Mouse (Mus musculus) stomach, embryonic 14.5 days (tissue): ENCODE data around the gene Naalad2. TPM values are rescaled to one million over a fixed set of nuclear protein-coding genes. Genes with fewer than 3 reads are reported as not detected.
"Not testable (repeated sequence)": the region's sequence is repeated elsewhere in the genome, so short reads cannot be mapped to it uniquely, and the experiment has no call there.

Experiments used
- ATAC-seq: fragments of 200-750 bp; cut with Nextera tagmentation; 2 replicates; pipeline ENCODE4 v1.8.0; 2017; ENCODE audit warnings: low read depth, moderate TSS enrichment; ENCODE audit not compliant: insufficient number of reproducible peaks, insufficient read depth, low FRiP score
- H3K27ac ChIP-seq: fragments of 300-500 bp; sonication (generic); 2 replicates; pipeline ENCODE4 v1.5.1; 2014; ENCODE audit warnings: mild to moderate bottlenecking, low read length, moderate library complexity, mixed read lengths
- H3K27me3 ChIP-seq: fragments of 300-500 bp; sonication (generic); 2 replicates; pipeline ENCODE4 v1.6.1; 2014; ENCODE audit warnings: low read length, control low read depth, mixed read lengths; ENCODE audit not compliant: control insufficient read depth, insufficient read depth
- H3K36me3 ChIP-seq: fragments of 300-500 bp; sonication (generic); 2 replicates; pipeline ENCODE4 v1.6.1; 2014; ENCODE audit warnings: mild to moderate bottlenecking, control low read depth, low read length, moderate library complexity, mixed read lengths; ENCODE audit not compliant: control insufficient read depth, insufficient read depth
- H3K4me1 ChIP-seq: fragments of 300-500 bp; sonication (generic); 2 replicates; pipeline ENCODE4 v1.6.1; 2014; ENCODE audit warnings: low read length, control low read depth, mixed read lengths; ENCODE audit not compliant: control insufficient read depth, insufficient read depth
- H3K4me2 ChIP-seq: fragments of 300-500 bp; sonication (generic); replicated peaks from 2 replicates; pipeline ENCODE4 v1.6.1; 2014; ENCODE audit warnings: low read depth, low read length, control low read depth
- H3K4me3 ChIP-seq: fragments of 300-500 bp; sonication (generic); 2 replicates; pipeline ENCODE4 v1.5.1; 2014; ENCODE audit warnings: low read depth, low read length, control low read depth
- H3K9ac ChIP-seq: fragments of 300-500 bp; sonication (generic); replicated peaks from 2 replicates; pipeline ENCODE4 v1.6.1; 2014; ENCODE audit warnings: low read depth, mild to moderate bottlenecking, control low read depth, low read length, moderate library complexity, mixed read lengths
- H3K9me3 ChIP-seq: fragments of 300-500 bp; sonication (generic); 2 replicates; pipeline ENCODE4 v1.6.1; 2016; ENCODE audit warnings: low read depth, low read length, control low read depth; ENCODE audit not compliant: control insufficient read depth
- WGBS: fragments of 180-500 bp; shearing (Covaris S2); extraction: QIAGEN DNeasy Blood & Tissue Kit; methylation state at CpG from one replicate; pipeline ENCODE4 v1.1.7; 2014; 5-methylcytosine and 5-hydroxymethylcytosine counted together
- polyA plus RNA-seq: library from polyadenylated mRNA; unstranded; fragments of >200 nt; fragmentation: Nextera tagmentation; extraction: Ambion mirVana; gene quantifications from 2 replicates; pipeline ENCODE4 v1.2.1, GENCODE M21; 2014

Naalad2 gene
- polyA plus RNA-seq, result 4.1 and 4.3 TPM in 2 replicates

- not testable (repeated sequence) for H3K27me3 ChIP-seq, H3K4me3 ChIP-seq, H3K4me2 ChIP-seq, H3K27ac ChIP-seq, H3K9me3 ChIP-seq, H3K9ac ChIP-seq, H3K36me3 ChIP-seq, H3K4me1 ChIP-seq, ATAC-seq
- 73% methylated on average over 2 of the region's 2 CpGs for WGBS
Measured at GRCm38 (mm10) chr9:18402895-18403294, at the start of gene Naalad2. Gene Naalad2 (minus strand): TSS chr9:18402995.

DNA sequence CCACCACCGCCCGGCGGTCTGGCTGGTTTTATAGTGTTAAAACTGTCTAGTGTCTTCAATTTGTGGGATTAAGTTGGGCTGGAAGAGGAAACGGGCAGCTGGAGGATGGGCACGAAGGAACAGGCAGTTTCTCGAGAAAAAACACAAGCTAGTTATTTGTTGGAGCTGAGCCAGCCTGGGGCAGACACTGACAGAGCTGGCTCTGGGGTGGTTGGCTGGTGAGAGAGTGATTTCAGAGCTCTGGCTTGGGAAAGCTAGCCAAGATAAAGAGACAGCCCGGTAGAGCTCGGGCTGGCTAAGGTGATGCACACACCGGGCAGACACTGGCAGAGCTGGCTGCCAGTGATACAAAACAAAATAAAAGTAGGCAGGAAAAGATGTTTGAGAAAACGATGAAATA is 28.9 kb upstream of the Naalad2 start:
- H3K9ac ChIP-seq, result no peak overlapping the region
- H3K36me3 ChIP-seq, result no peaks in the 10 kb centered on the region
- H3K27ac ChIP-seq, result no peak overlapping the region
- 77% methylated on average over 10 of the region's 10 CpGs for WGBS
- H3K9me3 ChIP-seq, result no peaks in the 10 kb centered on the region
- no peaks in the 10 kb centered on the region for H3K27me3 ChIP-seq
- no peak for ATAC-seq
- no peaks in the 10 kb centered on the region for H3K4me1 ChIP-seq
- H3K4me3 ChIP-seq, result no peak overlapping the region
- H3K4me2 ChIP-seq, result no peak overlapping the region

DNA sequence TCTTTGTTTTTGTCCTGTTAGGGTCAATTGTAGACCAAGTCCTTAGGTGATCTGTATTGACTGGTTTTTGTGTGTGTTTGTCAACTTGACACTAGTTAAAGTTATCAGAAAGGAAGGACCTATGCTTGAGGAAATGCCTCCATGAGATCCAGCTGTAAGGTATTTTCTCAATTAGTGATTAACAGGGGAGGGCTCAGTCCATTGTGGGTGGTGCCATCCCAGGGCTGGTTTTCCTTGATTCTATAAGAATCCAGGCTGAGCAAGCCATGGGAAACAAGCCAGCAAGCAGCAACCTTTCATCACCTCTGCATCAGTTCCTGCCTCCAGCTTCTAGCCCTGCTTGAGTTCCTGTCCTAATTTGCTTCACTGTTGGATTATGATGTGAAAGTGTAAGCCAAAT is 27.6 kb upstream of the Naalad2 start, which contains the start of gene Mbd3l2:
Gene Mbd3l2 (plus strand): TSS at position 301 of the 400 bp plus-strand sequence.
- H3K9ac ChIP-seq, result no peak within 1 kb of the TSS
- no peak within 1 kb of the TSS for H3K4me3 ChIP-seq
- no peaks in the 10 kb centered on the region for H3K36me3 ChIP-seq
- H3K27me3 ChIP-seq, result no peaks in the 10 kb centered on the region
- no peak within 1 kb of the TSS for H3K4me2 ChIP-seq
- no peaks in the 10 kb centered on the region for H3K4me1 ChIP-seq
- no peak within 1 kb of the TSS for H3K27ac ChIP-seq
- ATAC-seq, result no peak
- H3K9me3 ChIP-seq, result no peaks in the 10 kb centered on the region

- H3K9me3 ChIP-seq, H3K9ac ChIP-seq, H3K27me3 ChIP-seq, H3K4me1 ChIP-seq, H3K27ac ChIP-seq, H3K4me3 ChIP-seq, H3K4me2 ChIP-seq, H3K36me3 ChIP-seq, ATAC-seq: not testable (repeated sequence)
- 79% methylated on average over 4 of the region's 4 CpGs for WGBS
Measured at GRCm38 (mm10) chr9:18412371-18412770, 9.6 kb upstream of the Naalad2 start.

DNA sequence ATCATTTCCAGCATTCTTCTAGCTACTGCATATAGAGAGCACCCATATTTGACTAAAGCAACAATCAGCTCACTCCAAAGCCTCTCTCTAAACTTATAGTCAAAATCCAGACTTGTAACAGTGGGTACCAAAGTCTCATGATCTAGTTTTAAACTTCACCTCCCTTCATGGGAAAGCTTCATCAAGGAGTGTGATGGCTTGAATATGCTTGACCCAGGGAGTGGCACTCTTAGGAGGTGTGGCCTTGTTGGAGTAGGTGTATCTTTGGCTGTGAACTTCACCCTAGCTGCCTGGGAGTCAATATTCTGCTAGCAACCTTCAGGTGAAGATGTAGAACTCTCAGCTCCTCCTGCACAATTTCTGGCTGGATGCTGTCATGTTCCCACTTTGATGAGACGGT is 1.3 kb upstream of the Naalad2 start, which contains the start of gene Ubtfl1:
Gene Ubtfl1 (plus strand): TSS at position 301 of the 400 bp plus-strand sequence.
- WGBS, result 74% methylated on average over 1 of the region's 1 CpGs
- H3K9me3 ChIP-seq, result no peaks in the 10 kb centered on the region
- ATAC-seq, result no peak
- H3K27ac ChIP-seq, result no peak within 1 kb of the TSS
- no peak within 1 kb of the TSS for H3K4me2 ChIP-seq
- H3K9ac ChIP-seq, result no peak within 1 kb of the TSS
- no peak within 1 kb of the TSS for H3K4me3 ChIP-seq
- no peaks in the 10 kb centered on the region for H3K27me3 ChIP-seq
- H3K36me3 ChIP-seq, result no peaks in the 10 kb centered on the region
- H3K4me1 ChIP-seq, result no peaks in the 10 kb centered on the region

DNA sequence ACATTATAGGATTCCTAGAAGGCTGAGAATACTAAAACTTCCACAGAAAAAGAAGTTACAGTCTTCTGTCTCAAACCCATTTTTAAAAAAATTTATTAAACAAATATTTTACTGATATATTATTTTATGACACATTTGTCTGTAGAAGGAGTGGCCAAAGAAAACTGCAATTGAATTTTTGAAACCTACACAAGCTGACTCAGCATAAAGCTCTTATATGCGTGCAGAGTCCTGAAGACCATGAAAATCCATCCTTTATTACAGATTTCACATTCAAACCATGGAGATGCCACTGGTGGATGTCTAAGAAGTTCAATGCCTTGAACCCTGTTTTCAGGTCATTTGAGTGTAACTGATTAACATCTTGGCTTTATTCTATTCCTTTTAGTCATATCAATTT is 3.2 kb downstream of the Naalad2 start:
- H3K4me2 ChIP-seq, result no peak overlapping the region
- no peaks in the 10 kb centered on the region for H3K27me3 ChIP-seq
- no peak overlapping the region for H3K27ac ChIP-seq
- H3K4me1 ChIP-seq, result no peaks in the 10 kb centered on the region
- 84% methylated on average over 1 of the region's 1 CpGs for WGBS
- ATAC-seq, result no peak
- no peaks in the 10 kb centered on the region for H3K9me3 ChIP-seq
- no peak overlapping the region for H3K9ac ChIP-seq
- no peak overlapping the region for H3K4me3 ChIP-seq
- H3K36me3 ChIP-seq, result no peaks in the 10 kb centered on the region

GRCm38 (mm10) chr9:18385782-18386181 is 17.0 kb downstream of the Naalad2 start:
- no peak for ATAC-seq
- H3K4me2 ChIP-seq, result no peak overlapping the region
- H3K36me3 ChIP-seq, result no peaks in the 10 kb centered on the region
- H3K9me3 ChIP-seq, result no peaks in the 10 kb centered on the region
- no peaks in the 10 kb centered on the region for H3K27me3 ChIP-seq
- WGBS, result 22% methylated on average over 6 of the region's 6 CpGs
- H3K9ac ChIP-seq, result no peak overlapping the region
- no peak overlapping the region for H3K27ac ChIP-seq
- H3K4me3 ChIP-seq, result no peak overlapping the region
- no peaks in the 10 kb centered on the region for H3K4me1 ChIP-seq

- not testable (repeated sequence) for ATAC-seq, H3K36me3 ChIP-seq
Measured at GRCm38 (mm10) chr9:18373026-18373425, 29.8 kb downstream of the Naalad2 start.

DNA sequence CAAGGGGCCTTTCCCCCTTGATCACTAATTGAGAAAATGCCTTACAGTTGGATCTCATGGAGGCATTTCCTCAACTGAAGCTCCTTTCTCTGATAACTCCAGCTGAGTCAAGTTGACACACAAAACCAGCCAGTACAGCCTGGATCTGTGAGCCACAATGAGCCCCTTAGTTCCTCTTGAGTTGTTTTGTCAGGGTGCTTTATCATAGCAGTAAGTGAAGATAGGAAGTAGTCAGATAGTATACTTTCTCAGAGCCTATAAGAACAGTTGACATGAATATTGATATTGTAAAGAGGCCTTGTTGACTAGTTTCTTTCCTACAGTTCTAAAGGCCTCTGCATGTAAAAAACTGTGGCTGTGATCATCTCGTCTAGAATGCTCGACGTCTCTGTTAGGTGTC is 82.8 kb downstream of the Naalad2 start:
- H3K36me3 ChIP-seq, result peaks cover 4% of the 10 kb centered on the region
- 92% methylated on average over 3 of the region's 3 CpGs for WGBS
- no peak overlapping the region for H3K9ac ChIP-seq
- no peak overlapping the region for H3K4me3 ChIP-seq
- no peaks in the 10 kb centered on the region for H3K27me3 ChIP-seq
- no peaks in the 10 kb centered on the region for H3K9me3 ChIP-seq
- H3K27ac ChIP-seq, result no peak overlapping the region
- H3K4me1 ChIP-seq, result no peaks in the 10 kb centered on the region
- no peak overlapping the region for H3K4me2 ChIP-seq
- no peak for ATAC-seq

More at GRCm38 (mm10) chr9:18373026-18373425, 29.8 kb downstream of the Naalad2 start:
- H3K27me3 ChIP-seq, H3K27ac ChIP-seq, H3K4me3 ChIP-seq, H3K4me1 ChIP-seq, H3K9ac ChIP-seq, H3K4me2 ChIP-seq, H3K9me3 ChIP-seq: not testable (repeated sequence)
- 76% methylated on average over 1 of the region's 1 CpGs for WGBS
